ENCODE assay signal across 13 mouse cellular contexts in genomic region chr7:79542379-79543015, GRCm38 (mm10).
DNase-seq lines count a peak whose midpoint lies in the region; ATAC-seq and TF ChIP-seq lines count a peak whose summit lies in the region.
"Had no signal": no experiment of that assay in that cellular context is flagged by ENCODE, and none has a peak within 500 bp of the region (broad histone marks: within the 10 kb centered on the region; RNA-seq: fewer than 3 reads in every experiment).

No protein-coding gene starts in this region.

- peaks cover 98% of the 10 kb centered on the region for H3K27me3 ChIP-seq in intestine, embryonic 14.5 days (replicated peaks; ENCODE audit: control insufficient read depth, insufficient read depth, low read length)
- H3K27me3 ChIP-seq in intestine, embryonic 16.5 days (replicated peaks; ENCODE audit: control insufficient read depth, insufficient read depth, low read length), result peaks cover 87% of the 10 kb centered on the region
- no peaks in the 10 kb centered on the region for H3K27me3 ChIP-seq in forebrain, embryonic 15.5 days
- H3K27me3 ChIP-seq in hindbrain, postnatal 0 days (ENCODE audit: insufficient read depth, low read length), result no peaks in the 10 kb centered on the region; the same call in 1 of the 2 replicates
- peaks cover 77% of the 10 kb centered on the region for H3K27me3 ChIP-seq in neural tube, embryonic 13.5 days
- H3K27me3 ChIP-seq in heart, embryonic 11.5 days (ENCODE audit: control insufficient read depth, insufficient read depth, low read length), result peaks cover 95% of the 10 kb centered on the region

- 2% methylated on average over 23 of the region's 23 CpGs for WGBS in intestine, embryonic 14.5 days
- 4% methylated on average over 23 of the region's 23 CpGs for WGBS in intestine, embryonic 16.5 days
- 11% methylated on average over 23 of the region's 23 CpGs for WGBS in forebrain, embryonic 15.5 days
- WGBS in hindbrain, postnatal 0 days, result 15% methylated on average over 23 of the region's 23 CpGs
- 4% methylated on average over 23 of the region's 23 CpGs for WGBS in neural tube, embryonic 13.5 days
- 2% methylated on average over 23 of the region's 23 CpGs for WGBS in heart, embryonic 11.5 days (ENCODE audit: insufficient replicate concordance)

- DNase-seq in intestine, embryonic 14.5 days (ENCODE audit: low spot score), result peak; percentile 54
- no peak for DNase-seq in hindbrain, postnatal 0 days (ENCODE audit: low spot score)
- no peak for DNase-seq in kidney, adult 9 months
- DNase-seq in MN1 (ENCODE audit: low spot score), result no peak
- DNase-seq: adrenal gland, postnatal 14 days; kidney, adult 2 months; kidney, postnatal 4 days; lung, embryonic 14.5 days had no signal

- H3K4me2 ChIP-seq in intestine, embryonic 14.5 days (ENCODE audit: low read length), result no peak overlapping the region
- no peak overlapping the region for H3K4me2 ChIP-seq in intestine, embryonic 16.5 days (ENCODE audit: low read depth, low read length)
- H3K4me2 ChIP-seq in forebrain, embryonic 15.5 days (replicated peaks), result peak overlapping the region; percentile 66
- H3K4me2 ChIP-seq in hindbrain, postnatal 0 days (ENCODE audit: low read depth, low read length), result peak overlapping the region; percentile 61
- H3K4me2 ChIP-seq in neural tube, embryonic 13.5 days, result peak overlapping the region; percentile 59
- no peak overlapping the region for H3K4me2 ChIP-seq in heart, embryonic 11.5 days
- H3K4me2 ChIP-seq: limb, embryonic 15.5 days had no signal

- no peak overlapping the region for H3K9ac ChIP-seq in intestine, embryonic 14.5 days (ENCODE audit: low read length)
- no peak overlapping the region for H3K9ac ChIP-seq in intestine, embryonic 16.5 days (ENCODE audit: low read depth, low read length)
- peak overlapping the region; percentile 65 for H3K9ac ChIP-seq in forebrain, embryonic 15.5 days (replicated peaks)
- 0 out of 2 replicates have a peak overlapping the region, but pooled peaks have one; percentile 9 for H3K9ac ChIP-seq in hindbrain, postnatal 0 days (replicated peaks; ENCODE audit: low read length)
- peak overlapping the region; percentile 72; the same call in 1 of the 2 replicates for H3K9ac ChIP-seq in neural tube, embryonic 13.5 days
- no peak overlapping the region for H3K9ac ChIP-seq in heart, embryonic 11.5 days (ENCODE audit: low read depth, low read length)
- H3K9ac ChIP-seq: limb, embryonic 15.5 days; lung, embryonic 14.5 days had no signal

- no peaks in the 10 kb centered on the region for H3K36me3 ChIP-seq in intestine, embryonic 14.5 days (ENCODE audit: control insufficient read depth, insufficient read depth, low read length)
- H3K36me3 ChIP-seq in intestine, embryonic 16.5 days (ENCODE audit: control insufficient read depth, insufficient read depth, low read length), result no peaks in the 10 kb centered on the region
- H3K36me3 ChIP-seq in forebrain, embryonic 15.5 days, result no peaks in the 10 kb centered on the region
- H3K36me3 ChIP-seq in hindbrain, postnatal 0 days (ENCODE audit: insufficient read depth, low read length), result no peaks in the 10 kb centered on the region
- H3K36me3 ChIP-seq in neural tube, embryonic 13.5 days, result no peaks in the 10 kb centered on the region
- H3K36me3 ChIP-seq in heart, embryonic 11.5 days (ENCODE audit: control insufficient read depth, insufficient read depth, low read length), result no peaks in the 10 kb centered on the region
- H3K36me3 ChIP-seq: limb, embryonic 15.5 days had no signal

- no peaks in the 10 kb centered on the region for H3K9me3 ChIP-seq in intestine, embryonic 14.5 days (ENCODE audit: control insufficient read depth, low read length)
- no peaks in the 10 kb centered on the region for H3K9me3 ChIP-seq in intestine, embryonic 16.5 days (ENCODE audit: control insufficient read depth, low read length)
- no peaks in the 10 kb centered on the region for H3K9me3 ChIP-seq in forebrain, embryonic 15.5 days
- no peaks in the 10 kb centered on the region for H3K9me3 ChIP-seq in hindbrain, postnatal 0 days (ENCODE audit: low read length)
- no peaks in the 10 kb centered on the region for H3K9me3 ChIP-seq in neural tube, embryonic 13.5 days
- H3K9me3 ChIP-seq in heart, embryonic 11.5 days (replicated peaks; ENCODE audit: control insufficient read depth, low read length), result no peaks in the 10 kb centered on the region
- H3K9me3 ChIP-seq: limb, embryonic 15.5 days had no signal

- no peak overlapping the region for H3K4me3 ChIP-seq in intestine, embryonic 14.5 days (ENCODE audit: low read depth, low read length)
- H3K4me3 ChIP-seq in intestine, embryonic 16.5 days (ENCODE audit: low read length), result no peak overlapping the region
- H3K4me3 ChIP-seq in forebrain, embryonic 15.5 days, result no peak overlapping the region
- H3K4me3 ChIP-seq in hindbrain, postnatal 0 days (ENCODE audit: low read length), result no peak overlapping the region
- H3K4me3 ChIP-seq in neural tube, embryonic 13.5 days, result no peak overlapping the region
- no peak overlapping the region for H3K4me3 ChIP-seq in heart, embryonic 11.5 days (ENCODE audit: low read depth, low read length)

- H3K27ac ChIP-seq in intestine, embryonic 14.5 days (ENCODE audit: low read depth), result no peak overlapping the region
- H3K27ac ChIP-seq in intestine, embryonic 16.5 days (ENCODE audit: low read length), result no peak overlapping the region
- H3K27ac ChIP-seq in forebrain, embryonic 15.5 days (replicated peaks), result peak overlapping the region; percentile 99
- H3K27ac ChIP-seq in hindbrain, postnatal 0 days, result peak overlapping the region; percentile 88
- peak overlapping the region; percentile 98 for H3K27ac ChIP-seq in neural tube, embryonic 13.5 days (replicated peaks)
- no peak overlapping the region for H3K27ac ChIP-seq in heart, embryonic 11.5 days (ENCODE audit: low read depth, low read length)
- H3K27ac ChIP-seq: limb, embryonic 15.5 days had no signal

- TF ChIP-seq CTCF in hindbrain, postnatal 0 days (IDR thresholded peaks at IDR 0.05; ENCODE audit: low read depth), result no peak

- H3K4me1 ChIP-seq in intestine, embryonic 14.5 days (replicated peaks; ENCODE audit: control insufficient read depth, insufficient read depth, low read length), result 0 out of 2 replicates have a peak, but pooled peaks cover 2% of the 10 kb centered on the region
- no peaks in the 10 kb centered on the region for H3K4me1 ChIP-seq in intestine, embryonic 16.5 days (ENCODE audit: control insufficient read depth, insufficient read depth, low read length)
- peaks cover 79% of the 10 kb centered on the region for H3K4me1 ChIP-seq in forebrain, embryonic 15.5 days
- peaks cover 9% of the 10 kb centered on the region; the same call in 1 of the 2 replicates for H3K4me1 ChIP-seq in hindbrain, postnatal 0 days (ENCODE audit: insufficient read depth, low read length)
- peaks cover 63% of the 10 kb centered on the region for H3K4me1 ChIP-seq in neural tube, embryonic 13.5 days (replicated peaks)
- H3K4me1 ChIP-seq in heart, embryonic 11.5 days (ENCODE audit: control insufficient read depth, insufficient read depth, low read length), result no peaks in the 10 kb centered on the region

- no peak for ATAC-seq in intestine, embryonic 14.5 days (replicated peaks; ENCODE audit: low FRiP score, low TSS enrichment, low read depth)
- no peak for ATAC-seq in intestine, embryonic 16.5 days
- ATAC-seq in forebrain, embryonic 15.5 days (replicated peaks), result no peak
- ATAC-seq in hindbrain, postnatal 0 days, result no peak
- ATAC-seq in neural tube, embryonic 13.5 days (ENCODE audit: low read depth), result no peak
- ATAC-seq in heart, embryonic 11.5 days (replicated peaks; ENCODE audit: insufficient number of reproducible peaks, low FRiP score, low TSS enrichment), result no peak

Comparison
In these comparisons a context has a peak if more than half of its experiments do, and no peak if none do; other contexts are left out.
1. H3K27ac ChIP-seq: peak in forebrain, embryonic 15.5 days (single experiment), hindbrain, postnatal 0 days (single experiment) and neural tube, embryonic 13.5 days (single experiment); none in intestine, embryonic 14.5 days (single experiment), intestine, embryonic 16.5 days (single experiment) and heart, embryonic 11.5 days (single experiment).
2. H3K4me2 ChIP-seq: peak in forebrain, embryonic 15.5 days (single experiment), hindbrain, postnatal 0 days (single experiment) and neural tube, embryonic 13.5 days (single experiment); none in intestine, embryonic 14.5 days (single experiment), intestine, embryonic 16.5 days (single experiment) and heart, embryonic 11.5 days (single experiment).
3. H3K9ac ChIP-seq: peak in forebrain, embryonic 15.5 days (single experiment), hindbrain, postnatal 0 days (single experiment) and neural tube, embryonic 13.5 days (single experiment); none in intestine, embryonic 14.5 days (single experiment), intestine, embryonic 16.5 days (single experiment) and heart, embryonic 11.5 days (single experiment).